Mouse (Mus musculus) MEL (cell line): ENCODE data around the gene Cadps2. TPM values are rescaled to one million over a fixed set of nuclear protein-coding genes. Genes with fewer than 3 reads are reported as not detected.

ENCODE experiments used
- DNase-seq: peaks from one replicate; pipeline ENCODE4 v3.0.0; 2011; ENCODE audit warnings: low read depth, low spot score
- H3K27ac ChIP-seq: 2 replicates; pipeline ENCODE4 v1.5.1; 2012; ENCODE audit warnings: low read depth, mild to moderate bottlenecking, control low read depth, low read length, moderate library complexity; ENCODE audit not compliant: control insufficient read depth
- H3K27me3 ChIP-seq, 2 experiments: fragments of 150-350 bp in 1 of 2; sonication (generic) in 1 of 2; 2 replicates each; pipeline ENCODE4 v1.6.1; 2012; ENCODE audit warnings: low read length in 2 of 2, mild to moderate bottlenecking in 2 of 2, improper control_type of control experiment in 1 of 2, moderate library complexity in 1 of 2; ENCODE audit not compliant: insufficient read depth in 2 of 2, control insufficient read depth in 1 of 2
- H3K36me3 ChIP-seq, 2 experiments: 2 replicates each; pipeline ENCODE4 v1.6.1; 2012 to 2014; ENCODE audit warnings: low read length in 2 of 2, improper control_type of control experiment in 1 of 2, inconsistent platforms in 1 of 2, mild to moderate bottlenecking in 1 of 2; ENCODE audit not compliant: insufficient read depth in 2 of 2, control insufficient read depth in 1 of 2
- H3K4me1 ChIP-seq, 2 experiments: fragments of 150-350 bp in 1 of 2; sonication (generic) in 1 of 2; 2 replicates each; pipeline ENCODE4 v1.6.1; 2012; ENCODE audit warnings: low read length in 2 of 2, improper control_type of control experiment in 1 of 2, mild to moderate bottlenecking in 1 of 2; ENCODE audit not compliant: insufficient read depth in 2 of 2, control insufficient read depth in 1 of 2
- H3K4me3 ChIP-seq, 2 experiments: fragments of 150-350 bp in 1 of 2; sonication (generic) in 1 of 2; 2 replicates each; pipeline ENCODE4 v1.5.1; 2012; ENCODE audit warnings: low read depth in 2 of 2, low read length in 2 of 2, mild to moderate bottlenecking in 2 of 2, moderate library complexity in 2 of 2, control low read depth in 1 of 2, improper control_type of control experiment in 1 of 2; ENCODE audit not compliant: control insufficient read depth in 1 of 2, insufficient read depth in 1 of 2
- H3K79me2 ChIP-seq: 2 replicates; pipeline ENCODE4 v1.6.1; 2012; ENCODE audit warnings: mild to moderate bottlenecking, low read length, moderate library complexity; ENCODE audit not compliant: control insufficient read depth, poor library complexity, insufficient read depth
- H3K9ac ChIP-seq: 2 replicates; pipeline ENCODE4 v1.6.1; 2012; ENCODE audit warnings: low read depth, mild to moderate bottlenecking, control low read depth, low read length, moderate library complexity; ENCODE audit not compliant: control insufficient read depth, poor library complexity, severe bottlenecking
- H3K9me3 ChIP-seq: fragments of 150-350 bp; sonication (generic); replicated peaks from 2 replicates; pipeline ENCODE4 v1.6.1; 2012; ENCODE audit warnings: mild to moderate bottlenecking, low read length, improper control_type of control experiment, moderate library complexity; ENCODE audit not compliant: insufficient read depth
- BHLHE40 ChIP-seq: IDR thresholded peaks from 2 replicates; pipeline ENCODE4 v1.6.1; 2012; ENCODE audit warnings: low read depth, mild to moderate bottlenecking, inconsistent platforms, low read length, improper control_type of control experiment, borderline replicate concordance
- CHD2 ChIP-seq: IDR thresholded peaks from 2 replicates; pipeline ENCODE4 v1.6.1; 2011; ENCODE audit warnings: low read length, improper control_type of control experiment
- ETS1 ChIP-seq: IDR thresholded peaks from 2 replicates; pipeline ENCODE4 v1.6.1; 2012; ENCODE audit warnings: low read depth, mild to moderate bottlenecking, inconsistent platforms, low read length, improper control_type of control experiment, moderate library complexity
- GABPA ChIP-seq: IDR thresholded peaks from 2 replicates; pipeline ENCODE4 v1.6.1; 2012; ENCODE audit warnings: low read depth, mild to moderate bottlenecking, inconsistent platforms, low read length, improper control_type of control experiment, moderate library complexity
- GATA1 ChIP-seq: IDR thresholded peaks from 2 replicates; pipeline ENCODE4 v1.6.1; 2011; ENCODE audit warnings: low read depth, low read length, improper control_type of control experiment
- HCFC1 ChIP-seq: IDR thresholded peaks from 2 replicates; pipeline ENCODE4 v1.6.1; 2012; ENCODE audit warnings: low read depth, mild to moderate bottlenecking, inconsistent platforms, low read length, improper control_type of control experiment, moderate library complexity
- MAFK ChIP-seq: IDR thresholded peaks from 2 replicates; pipeline ENCODE4 v1.6.1; 2011; ENCODE audit warnings: low read depth, mild to moderate bottlenecking, low read length, improper control_type of control experiment, borderline replicate concordance
- MAZ ChIP-seq: IDR thresholded peaks from 2 replicates; pipeline ENCODE4 v1.6.1; 2012; ENCODE audit warnings: low read depth, mild to moderate bottlenecking, inconsistent platforms, low read length, improper control_type of control experiment
- MYB ChIP-seq: IDR thresholded peaks from 2 replicates; pipeline ENCODE4 v1.6.1; 2011; ENCODE audit warnings: mild to moderate bottlenecking, low read depth, low read length, improper control_type of control experiment
- MYC ChIP-seq: IDR thresholded peaks from 2 replicates; pipeline ENCODE4 v1.6.1; 2011; ENCODE audit warnings: low read depth, mild to moderate bottlenecking, low read length, improper control_type of control experiment, moderate library complexity
- POLR2AphosphoS2 ChIP-seq: IDR thresholded peaks from 2 replicates; pipeline ENCODE4 v1.6.1; 2011; ENCODE audit warnings: low read length, improper control_type of control experiment
- TAL1 ChIP-seq: IDR thresholded peaks from 2 replicates; pipeline ENCODE4 v1.6.1; 2012; ENCODE audit warnings: mild to moderate bottlenecking, inconsistent platforms, low read length, moderate library complexity, mixed read lengths
- TBP ChIP-seq: IDR thresholded peaks from 2 replicates; pipeline ENCODE4 v1.8.0; 2011; ENCODE audit warnings: low read depth, low read length, improper control_type of control experiment
- TCF12 ChIP-seq: IDR thresholded peaks from 2 replicates; pipeline ENCODE4 v1.6.1; 2014; ENCODE audit warnings: low read depth, mild to moderate bottlenecking, inconsistent platforms, low read length, improper control_type of control experiment, moderate library complexity
- UBTF ChIP-seq: IDR thresholded peaks from 2 replicates; pipeline ENCODE4 v1.6.1; 2012; ENCODE audit warnings: low read depth, mild to moderate bottlenecking, inconsistent platforms, low read length, improper control_type of control experiment, moderate library complexity, borderline replicate concordance; ENCODE audit not compliant: insufficient read depth
- USF1 ChIP-seq: IDR thresholded peaks from 2 replicates; pipeline ENCODE4 v1.6.1; 2014; ENCODE audit warnings: low read depth, mild to moderate bottlenecking, inconsistent platforms, low read length, improper control_type of control experiment, moderate library complexity
- ZNF384 ChIP-seq: IDR thresholded peaks from 2 replicates; pipeline ENCODE4 v1.6.1; 2012; ENCODE audit warnings: low read depth, mild to moderate bottlenecking, inconsistent platforms, low read length, improper control_type of control experiment
- polyA plus RNA-seq, 2 experiments: library from polyadenylated mRNA; stranded (reverse) in 1 of 2; unstranded in 1 of 2; fragments of >175 nt in 1 of 2; fragments of >200 nt in 1 of 2; gene quantifications; 2 replicates each; pipeline versions ENCODE4 v1.2.1 to v1.2.4; 2012; ENCODE audit warnings: low replicate concordance in 2 of 2, low read depth in 1 of 2; ENCODE audit not compliant: insufficient read length in 2 of 2, insufficient read depth in 1 of 2, missing spikeins in 1 of 2
- total RNA-seq: library from RNA; depleted of rRNA; stranded (reverse); fragments of 300-350 nt; gene quantifications from 2 replicates; pipeline ENCODE4 v1.2.3, GENCODE M21; 2012

Gene Cadps2
- total and polyA plus RNA-seq, 3 experiments: not detected

GRCm38 (mm10) chr6:23567651-23568050, 271.6 kb downstream of the Cadps2 start:
- Histone ChIP-seq H3K36me3 (no peaks in the 10 kb centered on the region), H3K27ac (no peak overlapping the region), H3K27me3 (no peaks in the 10 kb centered on the region), H3K79me2 (no peaks in the 10 kb centered on the region), H3K9me3 (no peaks in the 10 kb centered on the region), H3K4me1 (no peaks in the 10 kb centered on the region), H3K4me3 (no peak overlapping the region), H3K9ac (no peak overlapping the region)
- TF ChIP-seq TCF12: no peak
- TF ChIP-seq MAFK: no peak
- no peak for TF ChIP-seq MYC
- TF ChIP-seq ETS1: no peak
- TF ChIP-seq TBP: no peak
- TF ChIP-seq POLR2AphosphoS2: no peak
- no peak for TF ChIP-seq GATA1
- TF ChIP-seq BHLHE40: no peak
- no peak for TF ChIP-seq USF1
- TF ChIP-seq UBTF: no peak
- no peak for TF ChIP-seq TAL1
- TF ChIP-seq GABPA: no peak
- TF ChIP-seq HCFC1: no peak
- no peak for TF ChIP-seq MYB
- no peak for TF ChIP-seq MAZ
- TF ChIP-seq CHD2: no peak
- DNase-seq: no peak

GRCm38 (mm10) chr6:23549874-23550273, 289.3 kb downstream of the Cadps2 start:
- H3K79me2 ChIP-seq: no peaks in the 10 kb centered on the region
- H3K4me1 ChIP-seq: no peaks in the 10 kb centered on the region
- H3K36me3 ChIP-seq: no peaks in the 10 kb centered on the region
- no peaks in the 10 kb centered on the region for H3K27me3 ChIP-seq
- no peak overlapping the region for H3K27ac ChIP-seq
- H3K9me3 ChIP-seq: no peaks in the 10 kb centered on the region
- H3K4me3 ChIP-seq: no peak overlapping the region
- H3K9ac ChIP-seq: no peak overlapping the region
- DNase-seq: no peak
- no peak for TF ChIP-seq BHLHE40
- TF ChIP-seq GABPA: no peak
- TF ChIP-seq MAZ: no peak
- no peak for TF ChIP-seq ZNF384
